Mouse (Mus musculus) E14TG2a.4 (cell line): ENCODE measurements around the gene Tmem140.

Experiments
- H3K27me3 ChIP-seq: 2 replicates; pipeline ENCODE4 v1.6.1; 2014; ENCODE audit warnings: low read length, control low read depth; ENCODE audit not compliant: insufficient read depth
- H3K36me3 ChIP-seq: 2 replicates; pipeline ENCODE4 v1.6.1; 2014; ENCODE audit warnings: low read length, control low read depth; ENCODE audit not compliant: insufficient read depth
- H3K4me1 ChIP-seq: replicated peaks from 2 replicates; pipeline ENCODE4 v1.6.1; 2014; ENCODE audit warnings: low read depth, low read length, control low read depth
- H3K4me3 ChIP-seq: replicated peaks from 2 replicates; pipeline ENCODE4 v1.5.1; 2014; ENCODE audit warnings: mild to moderate bottlenecking, low read length
- H3K9me3 ChIP-seq: 2 replicates; pipeline ENCODE4 v1.6.1; 2014; ENCODE audit warnings: low read length, control low read depth
- CTCF ChIP-seq: conservative IDR thresholded peaks from 2 replicates; pipeline ENCODE4 v1.5.1; 2014; ENCODE audit warnings: low read length
- NANOG ChIP-seq: IDR thresholded peaks from 2 replicates; pipeline ENCODE4 v1.6.1; 2014; ENCODE audit warnings: borderline replicate concordance, low read length, mixed read lengths
- POU5F1 ChIP-seq: IDR thresholded peaks from 2 replicates; pipeline ENCODE4 v1.6.1; 2014; ENCODE audit warnings: low read length, borderline replicate concordance

The Tmem140 gene

GRCm38 (mm10) chr6:34866786-34867185 lies 3.8 kb downstream of the Tmem140 start:
- Histone ChIP-seq H3K27me3 (peaks cover 27% of the 10 kb centered on the region), H3K36me3 (no peaks in the 10 kb centered on the region)
- no peak for TF ChIP-seq CTCF

GRCm38 (mm10) chr6:34867301-34867994 lies 4.5 kb downstream of the Tmem140 start:
- Histone ChIP-seq H3K27me3 (peaks cover 29% of the 10 kb centered on the region), H3K9me3 (no peaks in the 10 kb centered on the region), H3K4me3 (peak overlapping the region; percentile 29; the same call in 1 of the 2 replicates), H3K36me3 (no peaks in the 10 kb centered on the region), H3K4me1 (peaks cover 58% of the 10 kb centered on the region)
- TF ChIP-seq NANOG = no peak
- TF ChIP-seq POU5F1 = no peak
- TF ChIP-seq CTCF = no peak

More at GRCm38 (mm10) chr6:34866786-34867185, 3.8 kb downstream of the Tmem140 start:
- H3K4me1 ChIP-seq = peaks cover 60% of the 10 kb centered on the region
- H3K4me3 ChIP-seq = peak overlapping the region; percentile 29; the same call in 1 of the 2 replicates
- H3K9me3 ChIP-seq = no peaks in the 10 kb centered on the region

GRCm38 (mm10) chr6:34867995-34868350 lies 5.0 kb downstream of the Tmem140 start:
- no peak for TF ChIP-seq NANOG
- TF ChIP-seq POU5F1 = no peak
- TF ChIP-seq CTCF = no peak
- H3K4me1 ChIP-seq = peaks cover 58% of the 10 kb centered on the region
- no peaks in the 10 kb centered on the region for H3K36me3 ChIP-seq

GRCm38 (mm10) chr6:34868507-34869217 lies 5.7 kb downstream of the Tmem140 start:
- Histone ChIP-seq H3K36me3 (no peaks in the 10 kb centered on the region), H3K4me1 (peaks cover 54% of the 10 kb centered on the region), H3K4me3 (no peak overlapping the region), H3K27me3 (peaks cover 21% of the 10 kb centered on the region), H3K9me3 (no peaks in the 10 kb centered on the region)
- TF ChIP-seq NANOG = no peak
- TF ChIP-seq CTCF = no peak
- TF ChIP-seq POU5F1 = no peak

More at GRCm38 (mm10) chr6:34867995-34868350, 5.0 kb downstream of the Tmem140 start:
- Histone ChIP-seq H3K9me3 (no peaks in the 10 kb centered on the region), H3K4me3 (no peak overlapping the region), H3K27me3 (peaks cover 25% of the 10 kb centered on the region)

- H3K36me3 ChIP-seq = no peaks in the 10 kb centered on the region
- H3K9me3 ChIP-seq = no peaks in the 10 kb centered on the region
- no peak overlapping the region for H3K4me3 ChIP-seq
- TF ChIP-seq NANOG = no peak
- no peak for TF ChIP-seq CTCF
- TF ChIP-seq POU5F1 = no peak
- H3K27me3 ChIP-seq = peaks cover 21% of the 10 kb centered on the region
- peaks cover 59% of the 10 kb centered on the region for H3K4me1 ChIP-seq
Measured at GRCm38 (mm10) chr6:34869225-34869915, 6.4 kb downstream of the Tmem140 start.

- no peaks in the 10 kb centered on the region for H3K36me3 ChIP-seq
- no peak overlapping the region for H3K4me3 ChIP-seq
- no peak for TF ChIP-seq NANOG
- no peak for TF ChIP-seq POU5F1
- TF ChIP-seq CTCF = no peak
- no peaks in the 10 kb centered on the region for H3K9me3 ChIP-seq
- peaks cover 61% of the 10 kb centered on the region for H3K4me1 ChIP-seq
- peaks cover 21% of the 10 kb centered on the region for H3K27me3 ChIP-seq
Measured at GRCm38 (mm10) chr6:34870136-34870535, 7.2 kb downstream of the Tmem140 start.

- Histone ChIP-seq H3K36me3 (no peaks in the 10 kb centered on the region), H3K4me3 (no peak overlapping the region), H3K4me1 (peaks cover 61% of the 10 kb centered on the region), H3K27me3 (peaks cover 21% of the 10 kb centered on the region), H3K9me3 (no peaks in the 10 kb centered on the region)
- TF ChIP-seq CTCF (no peak), POU5F1 (no peak), NANOG (no peak)
Measured at GRCm38 (mm10) chr6:34870724-34871123, 7.8 kb downstream of the Tmem140 start.

- no peaks in the 10 kb centered on the region for H3K9me3 ChIP-seq
- H3K27me3 ChIP-seq = peaks cover 27% of the 10 kb centered on the region
- peaks cover 62% of the 10 kb centered on the region for H3K4me1 ChIP-seq
- H3K4me3 ChIP-seq = no peak overlapping the region
- no peak for TF ChIP-seq POU5F1
- no peak for TF ChIP-seq CTCF
- TF ChIP-seq NANOG = no peak
- H3K36me3 ChIP-seq = no peaks in the 10 kb centered on the region
Measured at GRCm38 (mm10) chr6:34871929-34872328, 9.0 kb downstream of the Tmem140 start.
